Mouse (Mus musculus): ENCODE data around the gene 9130213A22Rik. TPM values are rescaled to one million over a fixed set of nuclear protein-coding genes. Genes with fewer than 3 reads are reported as not detected.

Gene 9130213A22Rik
- 0.08 TPM in 1 of 2 replicates, not detected in the other for total RNA-seq (2012; rRNA removed)
- polyA plus RNA-seq (2012; ENCODE audit: insufficient read depth in 1 of 2, insufficient read length in 2 of 2, low read depth in 1 of 2, low replicate concordance in 2 of 2, missing spikeins in 1 of 2): under 1 TPM in 1 of 2 experiments, not detected in 1; 0.26 TPM

DNA sequence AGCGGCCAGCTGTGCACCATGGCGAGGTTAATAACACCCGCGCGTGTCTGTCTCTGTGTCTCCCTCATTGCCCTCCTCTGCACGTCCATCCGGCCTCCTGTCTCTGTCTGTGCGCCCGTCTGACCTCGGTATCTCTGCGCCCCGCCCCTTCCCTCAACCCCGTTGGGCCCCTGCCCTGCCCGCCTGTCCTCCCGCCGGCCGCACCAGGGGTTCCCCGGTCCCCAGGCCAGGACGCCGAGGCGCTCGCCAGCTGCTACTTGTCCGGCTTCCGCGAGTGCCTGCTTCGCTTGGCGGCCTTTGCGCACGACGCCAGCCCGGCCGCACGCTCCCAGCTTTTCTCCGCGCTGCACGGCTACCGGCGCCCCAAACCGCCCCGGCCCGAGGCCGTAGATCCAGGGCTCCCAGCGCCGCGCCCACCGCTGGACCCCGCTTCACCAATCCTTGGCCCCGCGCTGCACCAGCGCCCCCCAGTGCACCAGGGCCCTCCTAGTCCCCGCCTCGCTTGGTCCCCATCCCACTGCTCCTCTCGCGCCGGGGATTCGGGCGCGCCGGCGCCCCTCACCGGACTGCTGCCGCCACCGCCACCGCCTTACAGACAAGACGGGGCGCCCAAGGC is at the start of gene 9130213A22Rik:
Gene 9130213A22Rik, minus strand, starts transcription at position 254 of the 616 bp plus-strand sequence.
- Histone ChIP-seq H3K9me3 (replicated peaks; ENCODE audit: insufficient read depth, low read length) (no peaks in the 10 kb centered on the region), H3K9ac (ENCODE audit: control insufficient read depth, low read depth, low read length, poor library complexity, severe bottlenecking) (peak within 1 kb of the TSS; percentile 60), H3K4me1 (ENCODE audit: control insufficient read depth in 1 of 2, insufficient read depth in 2 of 2, low read length in 2 of 2) (peaks cover 0 to 10% of the 10 kb centered on the region in 2 experiments; a peak in 2 of 4 replicates), H3K27ac (ENCODE audit: control insufficient read depth, low read depth, low read length) (no peak within 1 kb of the TSS), H3K4me3 (ENCODE audit: control insufficient read depth in 1 of 2, insufficient read depth in 1 of 2, low read depth in 2 of 2, low read length in 2 of 2) (peak within 1 kb of the TSS; percentile 20 to 88), H3K27me3 (ENCODE audit: control insufficient read depth in 1 of 2, insufficient read depth in 2 of 2, low read length in 2 of 2) (no peaks in the 10 kb centered on the region), H3K79me2 (ENCODE audit: control insufficient read depth, insufficient read depth, low read length, poor library complexity) (no peaks in the 10 kb centered on the region; the same call in 1 of the 2 replicates), H3K36me3 (ENCODE audit: control insufficient read depth in 1 of 2, insufficient read depth in 2 of 2, low read length in 2 of 2) (no peaks in the 10 kb centered on the region; a peak in 1 of 4 replicates)
- no peak for TF ChIP-seq POLR2AphosphoS5 (IDR thresholded peaks at IDR 0.05; ENCODE audit: borderline replicate concordance, low read depth, low read length)
- 0 out of 2 replicates have a peak, but pooled peaks have one; percentile 73 for TF ChIP-seq MXI1 (IDR thresholded peaks at IDR 0.05; ENCODE audit: low read depth, low read length)
- no peak for TF ChIP-seq USF2 (IDR thresholded peaks at IDR 0.05; ENCODE audit: borderline replicate concordance in 1 of 2, insufficient read depth in 1 of 2, low read depth in 1 of 2, low read length in 2 of 2)
- 0 out of 2 replicates have a peak, but pooled peaks have one; percentile 19 for TF ChIP-seq TCF12 (IDR thresholded peaks at IDR 0.05; ENCODE audit: low read depth, low read length)
- no peak for TF ChIP-seq NELFE (IDR thresholded peaks at IDR 0.05; ENCODE audit: low read depth, low read length)
- peak; percentile 90; the same call in 1 of the 2 replicates for TF ChIP-seq CHD1 (IDR thresholded peaks at IDR 0.05; ENCODE audit: low read depth, low read length)
- TF ChIP-seq NRF1 (IDR thresholded peaks at IDR 0.05; ENCODE audit: insufficient read depth, low read depth, low read length, poor library complexity, severe bottlenecking): peak; percentile 30; the same call in 1 of the 2 replicates
- no peak for TF ChIP-seq MYB (IDR thresholded peaks at IDR 0.05; ENCODE audit: low read depth, low read length)
- no peak; the same call in 1 of the 2 replicates for TF ChIP-seq KAT2A (conservative IDR thresholded peaks at IDR 0.05; ENCODE audit: low read depth, low read length)
- peak; percentile 45; the same call in 1 of the 2 replicates for TF ChIP-seq MAX (IDR thresholded peaks at IDR 0.05; ENCODE audit: low read length)
- TF ChIP-seq POLR2A (IDR thresholded peaks at IDR 0.05; ENCODE audit: control insufficient read depth in 1 of 2, insufficient read depth in 1 of 2, low read depth in 1 of 2, low read length in 2 of 2, poor library complexity in 1 of 2): no peak
- TF ChIP-seq MEF2A (IDR thresholded peaks at IDR 0.05; ENCODE audit: extremely low read depth, insufficient replicate concordance, low read depth, low read length, poor library complexity, severe bottlenecking): no peak
- no peak for TF ChIP-seq CHD2 (IDR thresholded peaks at IDR 0.05; ENCODE audit: low read length)
- no peak for TF ChIP-seq USF1 (IDR thresholded peaks at IDR 0.05; ENCODE audit: low read depth, low read length)
- peak; percentile 56; the same call in 1 of the 2 replicates for TF ChIP-seq MAZ (IDR thresholded peaks at IDR 0.05; ENCODE audit: low read depth, low read length)
- TF ChIP-seq RAD21 (IDR thresholded peaks at IDR 0.05; ENCODE audit: low read depth, low read length): peak; percentile 64
- no peak for TF ChIP-seq ZC3H11A (IDR thresholded peaks at IDR 0.05; ENCODE audit: low read depth, low read length)
- TF ChIP-seq ZNF384 (IDR thresholded peaks at IDR 0.05; ENCODE audit: low read depth, low read length): 0 out of 2 replicates have a peak, but pooled peaks have one; percentile 9
- TF ChIP-seq ETS1 (IDR thresholded peaks at IDR 0.05; ENCODE audit: low read depth, low read length): no peak
- TF ChIP-seq CTCF (IDR thresholded peaks at IDR 0.05 in 2 of 3, conservative IDR thresholded peaks at IDR 0.05 in 1 of 3; ENCODE audit: control insufficient read depth in 1 of 3, insufficient read depth in 1 of 3, low read depth in 2 of 3, low read length in 3 of 3, poor library complexity in 1 of 3, severe bottlenecking in 1 of 3): peak in 2 of 3 experiments; percentile 68 to 81; a peak in 5 of 6 replicates
- TF ChIP-seq UBTF (IDR thresholded peaks at IDR 0.05; ENCODE audit: borderline replicate concordance, insufficient read depth, low read depth, low read length): peak; percentile 96; the same call in 1 of the 2 replicates
- TF ChIP-seq SIN3A (IDR thresholded peaks at IDR 0.05; ENCODE audit: low read length): peak; percentile 51
- 0 out of 2 replicates have a peak, but pooled peaks have one; percentile 50 for TF ChIP-seq HCFC1 (IDR thresholded peaks at IDR 0.05; ENCODE audit: low read depth, low read length)
- no peak for TF ChIP-seq BHLHE40 (IDR thresholded peaks at IDR 0.05; ENCODE audit: borderline replicate concordance, low read depth, low read length)
- no peak for TF ChIP-seq ZMIZ1 (IDR thresholded peaks at IDR 0.05; ENCODE audit: low read depth, low read length)
- TF ChIP-seq SMC3 (IDR thresholded peaks at IDR 0.05; ENCODE audit: low read depth, low read length): peak; percentile 53
- TF ChIP-seq MYC (IDR thresholded peaks at IDR 0.05; ENCODE audit: low read depth, low read length): no peak
- peak; percentile 88 for DNase-seq (ENCODE audit: low read depth, low spot score)

All from MEL (cell line).